In genomic region chr6:128992753-128993152, GRCm38 (mm10) we compare ENCODE assay signal across 8 mouse cellular contexts. TPM values are rescaled to one million over a fixed set of nuclear protein-coding genes. Genes with fewer than 3 reads are reported as not detected.
DNase-seq lines count a peak whose midpoint lies in the region; ATAC-seq lines count a peak whose summit lies in the region.

No protein-coding gene starts in this region.

- peak overlapping the region; percentile 16; the same call in 1 of the 2 replicates for H3K4me3 ChIP-seq in hindbrain, embryonic 10.5 days
- no peak overlapping the region for H3K4me3 ChIP-seq in midbrain, embryonic 14.5 days (replicated peaks; ENCODE audit: low read depth, low read length)

- WGBS in hindbrain, embryonic 10.5 days, result 49% methylated on average over 3 of the region's 3 CpGs
- 28% methylated on average over 3 of the region's 3 CpGs for WGBS in midbrain, embryonic 14.5 days

- H3K27ac ChIP-seq in hindbrain, embryonic 10.5 days, result peak overlapping the region; percentile 79
- no peak overlapping the region for H3K27ac ChIP-seq in midbrain, embryonic 14.5 days (replicated peaks; ENCODE audit: low read depth, low read length)

- H3K4me2 ChIP-seq in midbrain, embryonic 14.5 days (ENCODE audit: low read length), result no peak overlapping the region; the same call in 1 of the 2 replicates

- peaks cover 35% of the 10 kb centered on the region for H3K4me1 ChIP-seq in hindbrain, embryonic 10.5 days (replicated peaks)
- no peaks in the 10 kb centered on the region for H3K4me1 ChIP-seq in midbrain, embryonic 14.5 days (ENCODE audit: control insufficient read depth, insufficient read depth, low read length)

- H3K36me3 ChIP-seq in hindbrain, embryonic 10.5 days, result no peaks in the 10 kb centered on the region
- H3K36me3 ChIP-seq in midbrain, embryonic 14.5 days (ENCODE audit: control insufficient read depth, insufficient read depth, low read length), result no peaks in the 10 kb centered on the region

- no peaks in the 10 kb centered on the region for H3K9me3 ChIP-seq in hindbrain, embryonic 10.5 days
- H3K9me3 ChIP-seq in midbrain, embryonic 14.5 days (ENCODE audit: control insufficient read depth, low read length), result no peaks in the 10 kb centered on the region

- ATAC-seq in frontal cortex, adult (ENCODE audit: low TSS enrichment), result 0 out of 2 replicates have a peak, but pooled peaks have one; percentile 20
- peak; percentile 94 for ATAC-seq in activated CD4-positive, CD25-positive, alpha-beta regulatory T cell, adult 4 months
- no peak; the same call in 1 of the 2 replicates for ATAC-seq in midbrain, embryonic 14.5 days (ENCODE audit: low FRiP score, low TSS enrichment)

- H3K9ac ChIP-seq in midbrain, embryonic 14.5 days (replicated peaks; ENCODE audit: low read length), result no peak overlapping the region

- H3K27me3 ChIP-seq in hindbrain, embryonic 10.5 days (ENCODE audit: insufficient read depth, poor library complexity, severe bottlenecking), result no peaks in the 10 kb centered on the region
- H3K27me3 ChIP-seq in midbrain, embryonic 14.5 days (ENCODE audit: control insufficient read depth, insufficient read depth, low read length), result no peaks in the 10 kb centered on the region

- DNase-seq in frontal cortex, postnatal 10 days (ENCODE audit: low spot score in 2 of 2), result no peak
- peak; percentile 14 for DNase-seq in hindbrain, embryonic 10.5 days (ENCODE audit: low spot score)
- peak; percentile 28 for DNase-seq in midbrain, embryonic 14.5 days
- DNase-seq in adrenal gland, postnatal 36 days, result no peak
- DNase-seq in thymus, postnatal 25 days, result no peak
- no peak for DNase-seq in gastrocnemius, postnatal 10 days

RNA-seq across cellular contexts. Expression of gene Klrb1f, which starts 52.9 kb away (rescaled TPM):
- polyA plus RNA-seq in activated CD4-positive, CD25-positive, alpha-beta regulatory T cell, adult 4 months (2017; shearing (Covaris generic)), result 1 to 10 TPM; 4.8 to 5.5 TPM
- polyA plus RNA-seq in hindbrain, embryonic 10.5 days (2016; fragmentation: Nextera tagmentation; extraction: Ambion mirVana), result 0.22 and 0.51 TPM in 2 replicates
- 0.41 and 1.2 TPM in 2 replicates for polyA plus RNA-seq in midbrain, embryonic 14.5 days (2014; fragmentation: Nextera tagmentation; extraction: Ambion mirVana)
- not detected for total RNA-seq in adrenal gland, postnatal 36 days (2021)
- not detected for total RNA-seq in gastrocnemius, postnatal 10 days (2021)

RNA-seq across cellular contexts. Expression of gene Clec2g, which starts 58.6 kb away (rescaled TPM):
- 1 to 10 TPM in 1 of 2 experiments, not detected in 1; 3.7 TPM for polyA plus RNA-seq in activated CD4-positive, CD25-positive, alpha-beta regulatory T cell, adult 4 months (2017; shearing (Covaris generic))
- not detected in 2 replicates for polyA plus RNA-seq in hindbrain, embryonic 10.5 days (2016; fragmentation: Nextera tagmentation; extraction: Ambion mirVana)
- not detected in 2 replicates for polyA plus RNA-seq in midbrain, embryonic 14.5 days (2014; fragmentation: Nextera tagmentation; extraction: Ambion mirVana)
- 1 to 10 TPM; 2.2 to 3.3 TPM for total RNA-seq in adrenal gland, postnatal 36 days (2021)
- total RNA-seq in gastrocnemius, postnatal 10 days (2021), result 1 to 10 TPM; 2.2 to 3.1 TPM

Comparison
In these comparisons a context has a peak if more than half of its experiments do, and no peak if none do; other contexts are left out.
1. DNase-seq: peak in hindbrain, embryonic 10.5 days (single experiment) and midbrain, embryonic 14.5 days (single experiment); none in frontal cortex, postnatal 10 days (0 of 2), adrenal gland, postnatal 36 days (0 of 2), thymus, postnatal 25 days (single experiment) and gastrocnemius, postnatal 10 days (single experiment).